Mouse (Mus musculus) layer of hippocampus, postnatal 25 days (tissue): Measurements from ENCODE around the gene Slc16a7. TPM values are rescaled to one million over a fixed set of nuclear protein-coding genes. Genes with fewer than 3 reads are reported as not detected.

Experiments
- DNase-seq, 2 experiments: peaks; one replicate each; pipeline ENCODE4 v3.0.0; 2022; ENCODE audit warnings: mixed read lengths in 2 of 2, low spot score in 1 of 2; ENCODE audit errors: extremely low spot score in 1 of 2
- total RNA-seq, 2 experiments: library from RNA; stranded (reverse); gene quantifications; 2 replicates each; pipeline ENCODE4 v1.2.3; 2021

Gene Slc16a7
- total RNA-seq, 2 experiments from 2014 or later: 42.3 to 50.7 TPM

- no peak for DNase-seq
These were observed 64.2 kb downstream of the Slc16a7 start for GRCm38 (mm10) chr10:125324871-125325565.

GRCm38 (mm10) chr10:125324149-125324834 is 65.0 kb downstream of the Slc16a7 start:
- no peak for DNase-seq

GRCm38 (mm10) chr10:125321446-125322428 is 67.5 kb downstream of the Slc16a7 start:
- no peak for DNase-seq

- DNase-seq: no peak
These were observed 71.9 kb downstream of the Slc16a7 start for GRCm38 (mm10) chr10:125317317-125317716.

DNA sequence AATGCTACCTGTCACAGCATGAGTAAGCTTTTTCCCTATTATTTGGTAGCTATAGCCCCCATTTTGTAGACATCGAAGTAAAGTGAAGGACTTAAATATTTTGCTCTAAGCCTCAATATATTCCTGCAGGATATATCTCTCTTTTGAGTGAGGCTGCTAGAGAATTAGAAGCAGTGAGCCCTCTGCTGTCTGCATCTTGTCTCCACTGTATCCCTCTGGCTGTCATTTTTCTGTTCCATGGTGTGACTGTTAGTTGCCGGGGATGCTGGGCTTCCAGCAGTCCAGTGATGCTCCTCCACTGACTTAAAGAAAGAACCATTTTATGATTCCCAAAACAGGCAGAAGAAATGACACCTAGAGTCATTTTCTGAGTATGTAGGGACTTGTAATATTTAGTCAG is 78.4 kb downstream of the Slc16a7 start:
- DNase-seq: no peak

DNA sequence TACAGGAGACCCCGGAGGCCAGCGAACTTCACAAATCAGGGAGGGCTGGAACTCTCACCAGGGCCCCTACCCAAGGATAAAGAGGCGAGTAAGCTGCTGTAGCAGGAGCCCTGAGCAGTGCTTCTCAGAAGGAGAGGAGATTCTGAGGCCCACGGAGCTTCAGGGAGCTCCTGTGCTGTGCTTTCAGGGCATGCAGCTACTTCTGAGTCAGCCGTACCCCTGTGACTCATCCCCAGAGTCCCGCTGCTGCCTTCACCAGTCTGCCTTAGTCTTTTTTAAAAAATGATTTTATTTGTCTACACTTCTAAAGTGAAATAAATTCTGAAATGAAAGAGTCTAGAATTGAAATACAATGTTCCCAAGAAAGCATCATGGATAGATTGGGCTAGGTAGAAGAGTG is 91.2 kb downstream of the Slc16a7 start:
- DNase-seq: no peak

GRCm38 (mm10) chr10:125290320-125290719 is 98.9 kb downstream of the Slc16a7 start:
- DNase-seq: no peak

DNA sequence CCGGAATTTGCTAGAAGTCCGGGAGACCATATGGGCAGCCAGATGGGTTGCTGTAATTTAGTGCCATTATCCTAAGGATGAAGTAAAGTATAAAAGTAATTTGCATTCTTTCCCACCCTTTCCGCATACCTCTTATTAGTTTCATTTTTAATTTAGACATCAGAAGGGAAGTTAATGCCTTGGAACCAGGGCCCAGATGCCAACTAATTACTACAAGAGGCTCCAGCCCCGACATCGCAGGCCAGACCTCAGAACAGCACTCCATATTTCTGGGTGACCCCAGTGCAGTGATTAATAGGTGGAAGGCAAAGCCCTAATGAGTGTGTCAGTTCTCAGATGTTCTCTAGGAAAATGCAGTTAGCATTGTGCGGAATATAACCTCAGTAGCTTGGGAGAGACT is 100.7 kb downstream of the Slc16a7 start:
- DNase-seq: no peak

DNA sequence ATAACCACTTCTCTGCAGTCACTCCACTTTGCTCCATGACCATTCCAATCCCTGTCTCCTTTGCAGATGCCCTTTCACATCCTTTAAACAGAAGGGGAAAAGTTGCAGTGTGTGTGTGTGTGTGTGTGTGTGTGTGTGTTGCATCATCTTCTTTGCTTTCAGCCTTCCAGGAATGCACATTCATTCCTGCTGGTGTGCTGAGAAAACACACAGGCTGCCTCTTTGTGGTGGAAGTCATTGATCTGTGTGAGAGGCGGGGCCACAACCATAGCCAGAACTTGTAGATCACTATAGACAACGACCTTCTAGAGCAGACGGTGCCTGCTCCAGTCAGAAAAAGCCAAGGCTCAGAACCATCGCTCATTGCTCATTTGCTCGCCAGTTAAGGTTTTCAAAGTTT is 103.9 kb downstream of the Slc16a7 start:
- no peak for DNase-seq

DNA sequence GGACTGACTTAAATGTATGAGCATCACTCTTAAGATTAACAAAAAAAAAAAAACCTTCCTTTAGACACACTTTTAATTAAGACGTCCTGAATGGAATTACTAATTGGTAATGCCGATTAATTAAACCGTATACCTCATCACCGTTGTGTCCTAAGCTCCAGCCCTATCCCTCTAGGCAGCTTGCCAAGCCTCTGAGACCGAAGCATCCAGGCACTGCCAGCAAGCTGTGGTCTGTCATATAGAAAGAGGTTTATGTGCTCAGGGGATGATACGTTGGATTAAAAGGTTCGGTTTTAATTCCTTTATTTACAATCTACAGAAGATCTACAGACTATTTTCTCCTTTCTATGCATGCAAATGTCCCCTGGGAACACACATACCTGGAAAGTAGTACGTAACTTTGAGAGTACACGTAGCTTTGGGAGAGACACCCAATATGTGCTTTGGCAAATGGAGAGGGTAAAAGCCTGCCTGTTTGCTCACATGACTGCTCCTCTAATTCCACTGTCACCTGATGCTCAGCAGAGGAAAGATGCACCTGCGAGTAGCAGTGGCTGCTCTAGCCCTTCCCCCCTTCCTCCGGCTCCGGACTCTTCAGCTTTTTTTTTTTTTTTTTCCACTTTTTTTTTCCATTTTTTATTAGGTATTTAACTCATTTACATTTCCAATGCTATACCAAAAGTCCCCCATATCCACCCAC is 114.0 kb downstream of the Slc16a7 start:
- no peak for DNase-seq

GRCm38 (mm10) chr10:125274519-125275148 is 114.6 kb downstream of the Slc16a7 start:
- no peak for DNase-seq

DNA sequence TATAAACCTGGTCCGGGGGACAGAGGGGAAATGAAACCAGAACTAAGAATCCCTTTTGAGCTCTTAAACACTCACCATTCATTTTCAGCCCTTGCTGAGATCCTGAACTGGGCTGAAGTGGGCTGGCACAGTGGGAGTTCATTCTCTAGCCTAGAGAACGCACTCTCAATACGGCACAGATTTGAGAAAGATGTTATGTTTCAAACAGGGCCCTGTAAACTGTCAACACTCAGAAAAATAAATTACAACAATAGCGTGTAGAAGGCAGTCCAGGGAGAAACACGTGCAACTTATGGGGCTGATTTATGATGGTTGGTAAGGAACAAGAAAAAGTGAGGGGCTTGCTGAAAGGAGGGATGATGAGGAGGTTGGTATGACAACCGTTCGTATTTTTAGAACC is 115.5 kb downstream of the Slc16a7 start:
- no peak for DNase-seq

DNA sequence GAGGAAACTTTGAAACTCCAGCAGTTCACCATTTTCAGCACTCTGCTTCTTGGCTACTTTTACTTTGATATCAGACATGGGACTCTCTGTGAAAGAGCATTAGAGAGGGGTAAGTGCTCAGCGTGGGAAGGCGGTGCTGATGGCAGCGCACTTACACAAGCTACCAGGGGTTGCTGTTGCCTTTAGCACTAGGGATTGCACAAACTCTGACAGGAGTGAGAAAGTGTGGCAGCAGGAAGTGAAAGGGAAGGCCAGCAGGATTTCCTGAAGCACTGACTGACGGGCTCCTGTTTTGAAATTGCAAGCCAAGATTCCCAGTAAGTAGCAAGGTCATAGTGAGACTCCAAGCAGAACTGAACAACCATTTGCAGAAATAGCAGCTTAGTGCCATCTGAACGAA is 117.8 kb downstream of the Slc16a7 start:
- no peak for DNase-seq

DNA sequence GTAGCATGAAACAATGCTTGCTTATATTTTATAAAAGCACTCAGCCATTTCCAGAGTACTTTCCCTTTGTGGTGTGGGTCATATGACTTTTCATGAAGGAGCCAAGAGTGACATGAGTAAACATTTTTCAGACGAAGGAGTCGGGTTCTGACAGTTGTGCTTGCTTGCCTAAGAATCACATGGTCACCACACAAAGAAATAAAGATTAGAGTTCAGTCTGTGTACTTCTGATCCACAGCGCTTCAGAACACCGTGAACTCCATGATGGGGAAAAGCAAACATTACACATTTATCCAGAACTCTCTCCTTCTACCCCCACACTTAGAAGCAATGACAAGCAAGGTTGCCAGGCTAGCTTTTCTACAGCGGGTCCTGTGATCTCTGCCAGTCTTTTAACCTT is 119.0 kb downstream of the Slc16a7 start:
- DNase-seq: no peak

- DNase-seq: no peak
These were observed 122.9 kb downstream of the Slc16a7 start for GRCm38 (mm10) chr10:125266322-125266721.

- DNase-seq: no peak
These were observed 123.4 kb downstream of the Slc16a7 start for GRCm38 (mm10) chr10:125265901-125266300.

- peak in 1 of 2 experiments; percentile 18 for DNase-seq
These were observed 123.8 kb downstream of the Slc16a7 start for GRCm38 (mm10) chr10:125265467-125265866.

- peak in 1 of 2 experiments; percentile 51 for DNase-seq
These were observed 124.3 kb downstream of the Slc16a7 start for GRCm38 (mm10) chr10:125264938-125265337.

GRCm38 (mm10) chr10:125255904-125256303 is 133.4 kb downstream of the Slc16a7 start:
- DNase-seq: no peak

DNA sequence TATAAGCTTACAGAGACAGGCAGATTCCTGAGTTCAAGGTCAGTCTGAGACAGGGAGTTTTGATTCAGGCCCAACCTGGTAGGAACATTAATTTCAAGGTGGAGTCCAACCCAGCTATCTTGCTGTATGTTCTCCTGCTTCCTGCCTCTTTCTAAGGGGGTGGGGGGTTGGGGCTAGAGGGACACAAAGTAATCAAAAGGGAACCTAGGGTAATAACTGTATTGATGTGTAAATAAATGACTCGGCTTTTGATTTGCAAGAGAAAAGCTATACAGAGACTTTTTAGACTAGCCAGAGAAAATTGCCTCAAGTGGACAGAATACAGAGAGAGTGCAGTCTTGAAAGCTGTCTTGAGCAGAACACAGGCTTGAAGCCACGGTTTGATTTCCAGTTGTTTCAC is 174.7 kb downstream of the Slc16a7 start:
- no peak for DNase-seq
